Mouse (Mus musculus): Measurements from ENCODE around the gene Hexim1.

DNA sequence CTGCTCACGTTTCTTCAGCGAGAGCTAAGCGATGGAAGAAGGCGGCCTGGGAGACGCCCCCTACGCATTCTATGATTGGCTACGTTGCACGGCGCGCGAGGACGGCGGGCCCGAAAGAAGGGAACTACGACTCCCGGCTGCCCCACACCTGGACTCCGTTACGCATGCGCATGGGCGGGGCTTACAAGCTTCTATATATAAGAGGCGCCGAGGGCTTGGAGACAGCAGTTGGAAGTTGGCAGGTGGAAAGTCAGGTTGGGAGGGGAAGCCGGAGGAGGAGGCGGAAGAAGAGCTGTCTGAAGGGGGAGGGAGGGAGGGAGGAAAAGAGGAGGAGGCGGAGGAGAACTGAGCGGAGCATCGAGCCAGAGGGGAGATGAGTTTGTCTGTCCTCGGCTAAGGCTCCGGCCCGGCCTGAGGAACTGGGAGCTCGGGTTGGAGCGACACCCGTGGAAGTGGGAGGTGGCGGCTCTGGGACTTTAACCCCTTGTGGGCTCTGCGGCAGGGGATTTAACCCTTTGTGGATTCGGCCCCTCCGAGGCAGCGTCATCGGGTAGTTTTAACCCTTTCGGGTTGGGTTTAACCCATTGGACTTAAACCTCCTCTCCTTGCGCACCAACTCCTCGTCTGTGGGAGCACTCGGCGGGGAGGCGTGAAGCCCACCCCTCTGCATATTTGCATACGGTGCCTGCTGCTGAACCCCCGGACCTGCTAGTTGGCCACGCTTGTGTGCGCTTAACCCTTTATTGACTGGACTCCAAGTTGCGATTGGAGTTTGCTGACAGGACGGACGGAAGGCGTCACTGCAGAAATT lies at the start of gene Hexim1:
- TF ChIP-seq CEBPB (IDR thresholded peaks at IDR 0.05; ENCODE audit: low read depth) (no peak), CTCF (IDR thresholded peaks at IDR 0.05; ENCODE audit: control insufficient read depth, insufficient read depth, insufficient read length) (no peak)

All from C2C12 (cell line).